Mouse (Mus musculus) splenic B cell, adult 2 months (primary cell): ENCODE measurements around the gene Nufip2.
"Not testable (repeated sequence)": the region's sequence is repeated elsewhere in the genome, so short reads cannot be mapped to it uniquely, and the experiment has no call there.

Source experiments
- DNase-seq: peaks from one replicate; pipeline ENCODE4 v3.0.0-alpha.2; 2011; ENCODE audit warnings: low read depth, low spot score
- H3K27me3 ChIP-seq: 2 replicates; pipeline ENCODE4 v1.6.1; 2012; ENCODE audit warnings: mild to moderate bottlenecking, low read length, moderate library complexity, mixed read lengths; ENCODE audit not compliant: control insufficient read depth, poor library complexity, insufficient read depth, severe bottlenecking
- H3K36me3 ChIP-seq: 2 replicates; pipeline ENCODE4 v1.6.1; 2012; ENCODE audit warnings: mild to moderate bottlenecking, low read length, moderate library complexity, mixed read lengths; ENCODE audit not compliant: control insufficient read depth, poor library complexity, insufficient read depth, severe bottlenecking

The Nufip2 gene

GRCm38 (mm10) chr11:77685383-77686265 is at the start of gene Nufip2:
Nufip2 (plus strand) TSS chr11:77686155.
- DNase-seq: peak; percentile 99
- Histone ChIP-seq H3K27me3 (no peaks in the 10 kb centered on the region), H3K36me3 (no peaks in the 10 kb centered on the region)

- Histone ChIP-seq H3K36me3 (no peaks in the 10 kb centered on the region), H3K27me3 (no peaks in the 10 kb centered on the region; the same call in 1 of the 2 replicates)
- DNase-seq: no peak
Measured at GRCm38 (mm10) chr11:77641390-77641789, 44.6 kb upstream of the Nufip2 start.

- Histone ChIP-seq H3K36me3 (no peaks in the 10 kb centered on the region), H3K27me3 (no peaks in the 10 kb centered on the region; the same call in 1 of the 2 replicates)
- no peak for DNase-seq
Measured at GRCm38 (mm10) chr11:77645481-77645880, 40.5 kb upstream of the Nufip2 start.

- H3K36me3 ChIP-seq: no peaks in the 10 kb centered on the region
- no peaks in the 10 kb centered on the region for H3K27me3 ChIP-seq
Measured at GRCm38 (mm10) chr11:77648878-77649277, 37.1 kb upstream of the Nufip2 start.

GRCm38 (mm10) chr11:77652484-77652883 is 33.5 kb upstream of the Nufip2 start:
- no peaks in the 10 kb centered on the region for H3K36me3 ChIP-seq
- H3K27me3 ChIP-seq: no peaks in the 10 kb centered on the region
- DNase-seq: no peak

More at GRCm38 (mm10) chr11:77648878-77649277, 37.1 kb upstream of the Nufip2 start:
- no peak for DNase-seq

- H3K27me3 ChIP-seq, DNase-seq, H3K36me3 ChIP-seq: not testable (repeated sequence)
Measured at GRCm38 (mm10) chr11:77653406-77654190, 32.4 kb upstream of the Nufip2 start.

GRCm38 (mm10) chr11:77659986-77660385 is 26.0 kb upstream of the Nufip2 start:
- no peak for DNase-seq
- Histone ChIP-seq H3K36me3 (no peaks in the 10 kb centered on the region), H3K27me3 (no peaks in the 10 kb centered on the region)

- Histone ChIP-seq H3K36me3 (no peaks in the 10 kb centered on the region), H3K27me3 (no peaks in the 10 kb centered on the region)
- no peak for DNase-seq
Measured at GRCm38 (mm10) chr11:77663639-77664038, 22.3 kb upstream of the Nufip2 start.

- Histone ChIP-seq H3K36me3 (no peaks in the 10 kb centered on the region), H3K27me3 (no peaks in the 10 kb centered on the region)
- no peak for DNase-seq
Measured at GRCm38 (mm10) chr11:77664046-77664445, 21.9 kb upstream of the Nufip2 start.

- DNase-seq: peak; percentile 19
- not testable (repeated sequence) for H3K27me3 ChIP-seq, H3K36me3 ChIP-seq
Measured at GRCm38 (mm10) chr11:77665384-77665783, 20.6 kb upstream of the Nufip2 start.

- peak; percentile 12 for DNase-seq
- H3K27me3 ChIP-seq, H3K36me3 ChIP-seq: not testable (repeated sequence)
Measured at GRCm38 (mm10) chr11:77666766-77667165, 19.2 kb upstream of the Nufip2 start.

GRCm38 (mm10) chr11:77672746-77673145 is 13.2 kb upstream of the Nufip2 start:
- Histone ChIP-seq H3K36me3 (no peaks in the 10 kb centered on the region; the same call in 1 of the 2 replicates), H3K27me3 (no peaks in the 10 kb centered on the region)
- no peak for DNase-seq

- Histone ChIP-seq H3K36me3 (no peaks in the 10 kb centered on the region; the same call in 1 of the 2 replicates), H3K27me3 (no peaks in the 10 kb centered on the region)
- DNase-seq: peak; percentile 40
Measured at GRCm38 (mm10) chr11:77673428-77673991, 12.4 kb upstream of the Nufip2 start.

GRCm38 (mm10) chr11:77680018-77680417 is 5.9 kb upstream of the Nufip2 start:
- Histone ChIP-seq H3K36me3 (no peaks in the 10 kb centered on the region), H3K27me3 (no peaks in the 10 kb centered on the region)
- DNase-seq: no peak

- Histone ChIP-seq H3K27me3 (no peaks in the 10 kb centered on the region), H3K36me3 (no peaks in the 10 kb centered on the region)
- DNase-seq: no peak
Measured at GRCm38 (mm10) chr11:77684896-77685295, 1.1 kb upstream of the Nufip2 start.
